Mouse (Mus musculus): ENCODE measurements around the gene Sema4d.

Gene Sema4d

GRCm38 (mm10) chr13:51778351-51778982, 15.1 kb downstream of the Sema4d start:
- peak; percentile 58 for ATAC-seq (ENCODE audit: low TSS enrichment)

GRCm38 (mm10) chr13:51777738-51778274, 15.7 kb downstream of the Sema4d start:
- ATAC-seq (ENCODE audit: low TSS enrichment) = peak; percentile 35

- ATAC-seq (ENCODE audit: low TSS enrichment) = peak; percentile 58
Observed at GRCm38 (mm10) chr13:51777048-51777737, 16.4 kb downstream of the Sema4d start.

- ATAC-seq (ENCODE audit: low TSS enrichment) = no peak
Observed at GRCm38 (mm10) chr13:51776160-51776737, 17.3 kb downstream of the Sema4d start.

GRCm38 (mm10) chr13:51771802-51772206, 21.7 kb downstream of the Sema4d start:
- ATAC-seq (ENCODE audit: low TSS enrichment) = peak; percentile 89

- ATAC-seq (ENCODE audit: low TSS enrichment) = no peak
Observed at GRCm38 (mm10) chr13:51770647-51771427, 22.7 kb downstream of the Sema4d start.

- no peak for ATAC-seq (ENCODE audit: low TSS enrichment)
Observed at GRCm38 (mm10) chr13:51767991-51768761, 25.4 kb downstream of the Sema4d start.

GRCm38 (mm10) chr13:51767513-51767912, 26.0 kb downstream of the Sema4d start:
- no peak for ATAC-seq (ENCODE audit: low TSS enrichment)

GRCm38 (mm10) chr13:51766756-51767155, 26.8 kb downstream of the Sema4d start:
- no peak for ATAC-seq (ENCODE audit: low TSS enrichment)

GRCm38 (mm10) chr13:51765369-51765768, 28.2 kb downstream of the Sema4d start:
- ATAC-seq (ENCODE audit: low TSS enrichment) = no peak

- ATAC-seq (ENCODE audit: low TSS enrichment) = no peak
Observed at GRCm38 (mm10) chr13:51763019-51763698, 30.4 kb downstream of the Sema4d start.

- peak; percentile 35; the same call in 1 of the 2 replicates for ATAC-seq (ENCODE audit: low TSS enrichment)
Observed at GRCm38 (mm10) chr13:51761186-51761813, 32.2 kb downstream of the Sema4d start.

GRCm38 (mm10) chr13:51759256-51759987, 34.1 kb downstream of the Sema4d start:
- no peak for ATAC-seq (ENCODE audit: low TSS enrichment)

GRCm38 (mm10) chr13:51758428-51758827, 35.1 kb downstream of the Sema4d start:
- ATAC-seq (ENCODE audit: low TSS enrichment) = no peak

- no peak for ATAC-seq (ENCODE audit: low TSS enrichment)
Observed at GRCm38 (mm10) chr13:51757099-51757498, 36.4 kb downstream of the Sema4d start.

GRCm38 (mm10) chr13:51756563-51756962, 37.0 kb downstream of the Sema4d start:
- ATAC-seq (ENCODE audit: low TSS enrichment) = no peak

- peak; percentile 51 for ATAC-seq (ENCODE audit: low TSS enrichment)
Observed at GRCm38 (mm10) chr13:51756019-51756418, 37.5 kb downstream of the Sema4d start.

GRCm38 (mm10) chr13:51755584-51755983, 38.0 kb downstream of the Sema4d start:
- no peak for ATAC-seq (ENCODE audit: low TSS enrichment)

- ATAC-seq (ENCODE audit: low TSS enrichment) = no peak
Observed at GRCm38 (mm10) chr13:51754559-51755126, 38.9 kb downstream of the Sema4d start.

Measured in frontal cortex, adult (tissue).